In the genomic region with DNA sequence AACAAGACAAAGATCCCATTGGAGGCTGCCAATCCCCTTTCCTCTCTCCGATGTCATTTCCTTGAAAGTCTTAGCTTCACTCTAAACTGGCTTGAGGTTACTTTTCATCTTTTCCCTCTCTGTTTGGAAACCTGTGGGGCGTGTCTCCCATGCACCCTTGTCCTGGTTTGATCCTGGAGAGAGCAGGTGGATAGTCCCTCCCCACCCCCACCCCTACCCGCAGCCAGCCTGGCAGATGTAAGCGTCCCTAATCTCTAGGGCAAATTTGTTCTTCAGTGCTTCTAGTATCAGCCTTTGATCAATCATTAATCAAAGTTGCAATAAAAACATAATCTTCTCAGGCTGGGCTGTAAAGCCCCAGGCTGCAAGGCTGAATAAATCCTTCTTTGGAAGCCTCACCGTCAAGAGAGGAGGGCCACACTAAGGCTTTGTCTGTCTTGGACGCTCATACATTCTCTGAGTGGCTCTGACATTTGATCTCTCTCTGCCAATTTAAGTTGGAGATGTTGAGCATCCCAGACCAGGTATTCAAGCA, we compare ENCODE assay signal across 17 mouse cellular contexts. TPM values are rescaled to one million over a fixed set of nuclear protein-coding genes. Genes with fewer than 3 reads are reported as not detected.
DNase-seq lines count a peak whose midpoint lies in the region; ATAC-seq and TF ChIP-seq lines count a peak whose summit lies in the region.
"Had no signal": no experiment of that assay in that cellular context is flagged by ENCODE, and none has a peak within 500 bp of the region (broad histone marks: within the 10 kb centered on the region; RNA-seq: fewer than 3 reads in every experiment).

No protein-coding gene starts in this region.

- no peak overlapping the region for H3K4me2 ChIP-seq in lung, embryonic 16.5 days (ENCODE audit: low read depth, low read length)
- peak overlapping the region; percentile 32; the same call in 1 of the 2 replicates for H3K4me2 ChIP-seq in intestine, embryonic 15.5 days (replicated peaks)
- H3K4me2 ChIP-seq: embryonic facial prominence, embryonic 13.5 days had no signal

- H3K9me3 ChIP-seq in lung, embryonic 16.5 days (ENCODE audit: control insufficient read depth, low read length) = no peaks in the 10 kb centered on the region; the same call in 1 of the 2 replicates
- H3K9me3 ChIP-seq in intestine, embryonic 15.5 days = no peaks in the 10 kb centered on the region
- H3K9me3 ChIP-seq: embryonic facial prominence, embryonic 13.5 days; midbrain, embryonic 10.5 days had no signal

- DNase-seq in kidney, adult 2 months = no peak
- no peak for DNase-seq in kidney, adult 8-10 months
- no peak for DNase-seq in lung, postnatal 14 days
- DNase-seq in adrenal gland, adult 18-20 months (ENCODE audit: low spot score in 2 of 2) = no peak
- DNase-seq in embryo, embryonic 9.5 days (ENCODE audit: extremely low spot score) = no peak
- DNase-seq: cerebellum, adult 2 months; right cerebral cortex, postnatal 4 days; thymus, adult 18-20 months had no signal

- peak overlapping the region; percentile 79 for H3K27ac ChIP-seq in kidney, adult 2 months (ENCODE audit: insufficient read depth, low read depth, low read length)
- H3K27ac ChIP-seq in lung, embryonic 16.5 days (ENCODE audit: low read length) = peak overlapping the region; percentile 75; the same call in 1 of the 2 replicates
- peak overlapping the region; percentile 76 for H3K27ac ChIP-seq in intestine, embryonic 15.5 days
- H3K27ac ChIP-seq: embryonic facial prominence, embryonic 13.5 days; hindbrain, postnatal 0 days had no signal

- WGBS in kidney, adult 2 months = 43% methylated on average over 6 of the region's 6 CpGs
- WGBS in lung, embryonic 16.5 days = 41% methylated on average over 6 of the region's 6 CpGs
- WGBS in intestine, embryonic 15.5 days = 46% methylated on average over 6 of the region's 6 CpGs

- H3K4me3 ChIP-seq in kidney, adult 2 months (ENCODE audit: insufficient read depth, low read depth, low read length) = no peak overlapping the region
- H3K4me3 ChIP-seq in lung, embryonic 16.5 days (ENCODE audit: low read length) = no peak overlapping the region
- H3K4me3 ChIP-seq in intestine, embryonic 15.5 days (replicated peaks) = no peak overlapping the region
- H3K4me3 ChIP-seq: embryonic facial prominence, embryonic 13.5 days; midbrain, embryonic 10.5 days had no signal

- TF ChIP-seq POLR2A in kidney, adult 2 months (IDR thresholded peaks at IDR 0.05; ENCODE audit: low read depth, low read length) = no peak

- no peaks in the 10 kb centered on the region for H3K27me3 ChIP-seq in kidney, adult 2 months (replicated peaks; ENCODE audit: control insufficient read depth, insufficient read depth, low read length)
- H3K27me3 ChIP-seq in lung, embryonic 16.5 days (ENCODE audit: control insufficient read depth, insufficient read depth, low read depth, low read length) = no peaks in the 10 kb centered on the region
- no peaks in the 10 kb centered on the region for H3K27me3 ChIP-seq in intestine, embryonic 15.5 days (replicated peaks)
- H3K27me3 ChIP-seq: embryonic facial prominence, embryonic 13.5 days; Patski had no signal

- H3K9ac ChIP-seq in lung, embryonic 16.5 days (ENCODE audit: low read length) = no peak overlapping the region
- H3K9ac ChIP-seq in intestine, embryonic 15.5 days = no peak overlapping the region
- H3K9ac ChIP-seq: embryonic facial prominence, embryonic 13.5 days had no signal

- TF ChIP-seq CTCF in kidney, adult 2 months (conservative IDR thresholded peaks at IDR 0.05; ENCODE audit: insufficient read depth, insufficient read length, low read depth, low read length) = no peak

- H3K36me3 ChIP-seq in kidney, adult 2 months (ENCODE audit: control insufficient read depth, insufficient read depth, low read length) = no peaks in the 10 kb centered on the region
- H3K36me3 ChIP-seq in lung, embryonic 16.5 days (ENCODE audit: control insufficient read depth, insufficient read depth, low read length) = no peaks in the 10 kb centered on the region
- no peaks in the 10 kb centered on the region for H3K36me3 ChIP-seq in intestine, embryonic 15.5 days
- H3K36me3 ChIP-seq: embryonic facial prominence, embryonic 13.5 days; midbrain, embryonic 10.5 days had no signal

- H3K4me1 ChIP-seq in kidney, adult 2 months (ENCODE audit: control insufficient read depth, insufficient read depth, low read length) = peaks cover 28% of the 10 kb centered on the region
- H3K4me1 ChIP-seq in lung, embryonic 16.5 days (replicated peaks; ENCODE audit: control insufficient read depth, insufficient read depth, low read length) = peaks cover 42% of the 10 kb centered on the region
- peaks cover 46% of the 10 kb centered on the region for H3K4me1 ChIP-seq in intestine, embryonic 15.5 days (replicated peaks)

- no peak for ATAC-seq in lung, embryonic 16.5 days (ENCODE audit: low read depth)
- ATAC-seq in intestine, embryonic 15.5 days = peak; percentile 81
- ATAC-seq: activated CD4-positive, CD25-positive, alpha-beta regulatory T cell, adult 4 months; hindbrain, postnatal 0 days had no signal

RNA-seq across cellular contexts. Expression of gene Gm17334, which starts 24.5 kb away (rescaled TPM):
- 0.91 and 1.1 TPM in 2 replicates for polyA plus RNA-seq in kidney, adult 2 months (2012; rRNA removed)
- polyA plus RNA-seq in lung, embryonic 16.5 days (2015; fragmentation: Nextera tagmentation; extraction: Ambion mirVana) = 0.24 and 0.39 TPM in 2 replicates
- 0.26 and 0.32 TPM in 2 replicates for polyA plus RNA-seq in intestine, embryonic 15.5 days (2015; fragmentation: Nextera tagmentation; extraction: Ambion mirVana)
- under 1 TPM in 1 of 2 experiments, not detected in 1; 0.80 TPM for total RNA-seq in adrenal gland, adult 18-20 months (2021)
- total RNA-seq: hindbrain, postnatal 0 days had no signal
- polyA plus RNA-seq: embryonic facial prominence, embryonic 13.5 days; forebrain, embryonic 11.5 days; hindbrain, postnatal 0 days; midbrain, embryonic 10.5 days; neural tube, embryonic 14.5 days had no signal

RNA-seq across cellular contexts. Expression of gene Irf1, which starts 27.6 kb away (rescaled TPM):
- 31.5 and 35.5 TPM in 2 replicates for polyA plus RNA-seq in kidney, adult 2 months (2012; rRNA removed)
- polyA plus RNA-seq in lung, embryonic 16.5 days (2015; fragmentation: Nextera tagmentation; extraction: Ambion mirVana) = 29.7 and 33.9 TPM in 2 replicates
- 43.5 and 45.9 TPM in 2 replicates for polyA plus RNA-seq in intestine, embryonic 15.5 days (2015; fragmentation: Nextera tagmentation; extraction: Ambion mirVana)
- total RNA-seq in adrenal gland, adult 18-20 months (2021) = 10 to 100 TPM; 21.2 to 44.2 TPM
